Mouse (Mus musculus): ENCODE results near the gene Jtb.
"Not testable (repeated sequence)": the region's sequence is repeated elsewhere in the genome, so short reads cannot be mapped to it uniquely, and the experiment has no call there.

The Jtb gene

GRCm38 (mm10) chr3:90224331-90224730, 7.1 kb upstream of the Jtb start:
- DNase-seq (ENCODE audit: low spot score) = no peak

GRCm38 (mm10) chr3:90231075-90231474, 322 bp upstream of the Jtb start:
- DNase-seq (ENCODE audit: low spot score) = no peak

- DNase-seq (ENCODE audit: low spot score) = no peak
These were observed 9.9 kb downstream of the Jtb start for GRCm38 (mm10) chr3:90241251-90241650.

GRCm38 (mm10) chr3:90241669-90242358, 10.4 kb downstream of the Jtb start:
- DNase-seq (ENCODE audit: low spot score) = no peak

GRCm38 (mm10) chr3:90242984-90243775, 11.8 kb downstream of the Jtb start, which contains the start of gene Creb3l4:
Gene Creb3l4 (minus strand): TSS chr3:90243512.
- peak; percentile 22 for DNase-seq (ENCODE audit: low spot score)

GRCm38 (mm10) chr3:90245406-90245805, 14.0 kb downstream of the Jtb start:
- no peak for DNase-seq (ENCODE audit: low spot score)

GRCm38 (mm10) chr3:90247630-90247959, 16.2 kb downstream of the Jtb start:
- no peak for DNase-seq (ENCODE audit: low spot score)

GRCm38 (mm10) chr3:90247960-90248745, 16.8 kb downstream of the Jtb start, which contains the start of gene Slc39a1:
Gene Slc39a1 (plus strand): TSS chr3:90248172.
- DNase-seq (ENCODE audit: low spot score) = peak; percentile 83

GRCm38 (mm10) chr3:90248746-90249100, 17.3 kb downstream of the Jtb start:
- peak; percentile 20 for DNase-seq (ENCODE audit: low spot score)

GRCm38 (mm10) chr3:90250791-90251190, 19.4 kb downstream of the Jtb start:
- no peak for DNase-seq (ENCODE audit: low spot score)

GRCm38 (mm10) chr3:90251731-90252226, 20.4 kb downstream of the Jtb start:
- DNase-seq (ENCODE audit: low spot score) = not testable (repeated sequence)

GRCm38 (mm10) chr3:90252659-90253058, 21.3 kb downstream of the Jtb start:
- not testable (repeated sequence) for DNase-seq (ENCODE audit: low spot score)

GRCm38 (mm10) chr3:90253174-90253573, 21.8 kb downstream of the Jtb start:
- not testable (repeated sequence) for DNase-seq (ENCODE audit: low spot score)

GRCm38 (mm10) chr3:90253653-90254418, 22.4 kb downstream of the Jtb start, which contains the start of gene Crtc2:
Gene Crtc2 (plus strand): TSS chr3:90254163.
- peak; percentile 89 for DNase-seq (ENCODE audit: low spot score)

- DNase-seq (ENCODE audit: low spot score) = peak; percentile 15
These were observed 23.2 kb downstream of the Jtb start for GRCm38 (mm10) chr3:90254419-90255193.

GRCm38 (mm10) chr3:90255194-90255565, 23.8 kb downstream of the Jtb start:
- DNase-seq (ENCODE audit: low spot score) = no peak

GRCm38 (mm10) chr3:90255784-90256353, 24.5 kb downstream of the Jtb start:
- DNase-seq (ENCODE audit: low spot score) = no peak

- no peak for DNase-seq (ENCODE audit: low spot score)
These were observed 25.5 kb downstream of the Jtb start for GRCm38 (mm10) chr3:90256731-90257530.

- no peak for DNase-seq (ENCODE audit: low spot score)
These were observed 27.1 kb downstream of the Jtb start for GRCm38 (mm10) chr3:90258521-90258920.
